Mouse (Mus musculus) megakaryocyte, embryonic 14.5 days (primary cell): ENCODE data around the gene Sdccag8. TPM values are rescaled to one million over a fixed set of nuclear protein-coding genes. Genes with fewer than 3 reads are reported as not detected.

Source experiments
- H3K27me3 ChIP-seq: replicated peaks from 2 replicates; pipeline ENCODE3; 2012; ENCODE audit warnings: inconsistent platforms
- H3K36me3 ChIP-seq: replicated peaks from 2 replicates; pipeline ENCODE3; 2012; ENCODE audit warnings: low read length, inconsistent platforms, mixed read lengths
- H3K4me1 ChIP-seq: 2 replicates; pipeline ENCODE4 v1.6.1; 2012; ENCODE audit warnings: inconsistent platforms
- H3K4me3 ChIP-seq: replicated peaks from 2 replicates; pipeline ENCODE3; 2012; ENCODE audit warnings: moderate library complexity, mild to moderate bottlenecking, inconsistent platforms
- H3K9me3 ChIP-seq: 2 replicates; pipeline ENCODE4 v1.6.1; 2012; ENCODE audit warnings: inconsistent platforms
- FLI1 ChIP-seq: IDR thresholded peaks from 2 replicates; pipeline ENCODE4 v1.6.1; 2012; ENCODE audit warnings: low read length, inconsistent platforms, mixed read lengths
- GATA1 ChIP-seq: IDR thresholded peaks from 3 replicates; pipeline ENCODE4 v1.6.1; 2012; ENCODE audit warnings: mixed read lengths, low read length, inconsistent platforms, borderline replicate concordance
- polyA plus RNA-seq: library from polyadenylated mRNA; stranded (reverse); fragments of >175 nt; gene quantifications from 2 replicates; pipeline ENCODE4 v1.2.3, GENCODE M21; 2012; ENCODE audit warnings: low replicate concordance; ENCODE audit not compliant: insufficient read depth

Sdccag8 gene
- 2.0 and 3.0 TPM in 2 replicates for polyA plus RNA-seq

GRCm38 (mm10) chr1:176814591-176815062, at the start of gene Sdccag8:
Sdccag8 (plus strand) TSS chr1:176814660.
- H3K9me3 ChIP-seq, result no peaks in the 10 kb centered on the region
- H3K36me3 ChIP-seq, result peaks cover 17% of the 10 kb centered on the region
- H3K4me3 ChIP-seq, result peak within 1 kb of the TSS; percentile 93
- no peak for TF ChIP-seq FLI1
- TF ChIP-seq GATA1, result no peak
- no peaks in the 10 kb centered on the region for H3K27me3 ChIP-seq
- peaks cover 62% of the 10 kb centered on the region for H3K4me1 ChIP-seq

GRCm38 (mm10) chr1:176774533-176774932, 39.9 kb upstream of the Sdccag8 start:
- no peaks in the 10 kb centered on the region for H3K9me3 ChIP-seq
- no peaks in the 10 kb centered on the region for H3K27me3 ChIP-seq
- no peak for TF ChIP-seq FLI1
- no peak for TF ChIP-seq GATA1
- H3K36me3 ChIP-seq, result peaks cover 87% of the 10 kb centered on the region
- no peak overlapping the region for H3K4me3 ChIP-seq
- no peaks in the 10 kb centered on the region for H3K4me1 ChIP-seq

- TF ChIP-seq FLI1 (no peak), GATA1 (no peak)
- H3K4me1 ChIP-seq, result peaks cover 13% of the 10 kb centered on the region
- no peak overlapping the region for H3K4me3 ChIP-seq
- no peaks in the 10 kb centered on the region for H3K9me3 ChIP-seq
- H3K27me3 ChIP-seq, result no peaks in the 10 kb centered on the region
- peaks cover 88% of the 10 kb centered on the region for H3K36me3 ChIP-seq
Measured at GRCm38 (mm10) chr1:176789326-176789725, 25.1 kb upstream of the Sdccag8 start.

GRCm38 (mm10) chr1:176792175-176792574, 22.3 kb upstream of the Sdccag8 start:
- Histone ChIP-seq H3K36me3 (peaks cover 77% of the 10 kb centered on the region), H3K4me1 (peaks cover 34% of the 10 kb centered on the region), H3K27me3 (no peaks in the 10 kb centered on the region), H3K9me3 (no peaks in the 10 kb centered on the region), H3K4me3 (no peak overlapping the region)
- TF ChIP-seq GATA1, result no peak

GRCm38 (mm10) chr1:176798673-176799072, 15.8 kb upstream of the Sdccag8 start:
- Histone ChIP-seq H3K4me1 (peaks cover 73% of the 10 kb centered on the region), H3K27me3 (no peaks in the 10 kb centered on the region), H3K4me3 (no peak overlapping the region), H3K36me3 (peaks cover 61% of the 10 kb centered on the region), H3K9me3 (no peaks in the 10 kb centered on the region)
- TF ChIP-seq FLI1 (no peak), GATA1 (no peak)

GRCm38 (mm10) chr1:176800728-176801365, 13.6 kb upstream of the Sdccag8 start:
- Histone ChIP-seq H3K4me1 (peaks cover 75% of the 10 kb centered on the region), H3K9me3 (no peaks in the 10 kb centered on the region), H3K27me3 (no peaks in the 10 kb centered on the region), H3K36me3 (peaks cover 61% of the 10 kb centered on the region), H3K4me3 (no peak overlapping the region)
- no peak for TF ChIP-seq GATA1
- no peak for TF ChIP-seq FLI1

- H3K27me3 ChIP-seq, result no peaks in the 10 kb centered on the region
- no peak for TF ChIP-seq GATA1
- no peak for TF ChIP-seq FLI1
- H3K4me3 ChIP-seq, result no peak overlapping the region
- peaks cover 45% of the 10 kb centered on the region for H3K4me1 ChIP-seq
- no peaks in the 10 kb centered on the region for H3K9me3 ChIP-seq
- H3K36me3 ChIP-seq, result peaks cover 13% of the 10 kb centered on the region
Measured at GRCm38 (mm10) chr1:176810161-176810560, 4.3 kb upstream of the Sdccag8 start.

- TF ChIP-seq GATA1, result no peak
- no peak for TF ChIP-seq FLI1
- H3K4me3 ChIP-seq, result peak overlapping the region; percentile 93
Measured at GRCm38 (mm10) chr1:176811892-176812291, 2.6 kb upstream of the Sdccag8 start.

GRCm38 (mm10) chr1:176812491-176813291, 1.8 kb upstream of the Sdccag8 start:
- Histone ChIP-seq H3K9me3 (no peaks in the 10 kb centered on the region), H3K4me1 (peaks cover 54% of the 10 kb centered on the region), H3K36me3 (peaks cover 4% of the 10 kb centered on the region), H3K27me3 (no peaks in the 10 kb centered on the region), H3K4me3 (peak overlapping the region; percentile 93)
- TF ChIP-seq GATA1, result no peak
- no peak for TF ChIP-seq FLI1

More at GRCm38 (mm10) chr1:176811892-176812291, 2.6 kb upstream of the Sdccag8 start:
- Histone ChIP-seq H3K36me3 (peaks cover 3% of the 10 kb centered on the region), H3K9me3 (no peaks in the 10 kb centered on the region), H3K4me1 (peaks cover 53% of the 10 kb centered on the region), H3K27me3 (no peaks in the 10 kb centered on the region)

- Histone ChIP-seq H3K36me3 (peaks cover 12% of the 10 kb centered on the region), H3K9me3 (no peaks in the 10 kb centered on the region), H3K27me3 (no peaks in the 10 kb centered on the region), H3K4me1 (peaks cover 60% of the 10 kb centered on the region), H3K4me3 (peak overlapping the region; percentile 93)
- TF ChIP-seq GATA1 (no peak), FLI1 (no peak)
Measured at GRCm38 (mm10) chr1:176813292-176814035, 996 bp upstream of the Sdccag8 start.
